Mouse (Mus musculus) hindbrain, embryonic 13.5 days (tissue): ENCODE measurements at regions not wholly inside any gene's neighbourhood (a gene's known extent, or its start where the extent isn't known, plus 50 kb on each side); places are given as distances from the start of the nearest gene placed in this dataset.
A peak's percentile ranks its signal among the peaks of the same experiment; 100 is the strongest.

Experiments
- ATAC-seq: fragments of 200-750 bp; cut with Nextera tagmentation; 2 replicates; pipeline ENCODE4 v1.8.0; 2017; ENCODE audit warnings: moderate TSS enrichment; ENCODE audit not compliant: low FRiP score
- H3K27ac ChIP-seq: fragments of 300-500 bp; sonication (generic); 2 replicates; pipeline ENCODE4 v1.5.1; 2015; ENCODE audit warnings: inconsistent platforms, mild to moderate bottlenecking, moderate library complexity
- H3K27me3 ChIP-seq: fragments of 300-500 bp; sonication (generic); 2 replicates; pipeline ENCODE4 v1.6.1; 2015; ENCODE audit warnings: mild to moderate bottlenecking, inconsistent platforms
- H3K36me3 ChIP-seq: fragments of 300-500 bp; sonication (generic); 2 replicates; pipeline ENCODE4 v1.6.1; 2015; ENCODE audit warnings: mild to moderate bottlenecking, inconsistent platforms
- H3K4me1 ChIP-seq: fragments of 300-500 bp; sonication (generic); replicated peaks from 2 replicates; pipeline ENCODE4 v1.6.1; 2015; ENCODE audit warnings: inconsistent platforms
- H3K4me2 ChIP-seq: fragments of 300-500 bp; sonication (generic); 2 replicates; pipeline ENCODE4 v1.6.1; 2015; ENCODE audit warnings: inconsistent platforms, mild to moderate bottlenecking, moderate library complexity
- H3K4me3 ChIP-seq: fragments of 300-500 bp; sonication (generic); 2 replicates; pipeline ENCODE4 v1.5.1; 2015; ENCODE audit warnings: mild to moderate bottlenecking, inconsistent platforms
- H3K9ac ChIP-seq: fragments of 300-500 bp; sonication (generic); 2 replicates; pipeline ENCODE4 v1.6.1; 2015; ENCODE audit warnings: mild to moderate bottlenecking, inconsistent platforms
- H3K9me3 ChIP-seq: fragments of 300-500 bp; sonication (generic); 2 replicates; pipeline ENCODE4 v1.6.1; 2016; ENCODE audit warnings: inconsistent platforms
- WGBS: fragments of 180-500 bp; shearing (Covaris S2); methylation state at CpG from one replicate; pipeline ENCODE4 v1.1.7; 2015; 5-methylcytosine and 5-hydroxymethylcytosine counted together

GRCm38 (mm10) chr9:26502027-26502426 is 231.5 kb upstream of the B3gat1 start:
- Histone ChIP-seq H3K4me3 (no peak overlapping the region), H3K27me3 (no peaks in the 10 kb centered on the region), H3K4me1 (no peaks in the 10 kb centered on the region), H3K36me3 (no peaks in the 10 kb centered on the region), H3K9ac (no peak overlapping the region), H3K4me2 (no peak overlapping the region), H3K9me3 (no peaks in the 10 kb centered on the region), H3K27ac (no peak overlapping the region; the same call in 1 of the 2 replicates)
- no peak for ATAC-seq
- WGBS = 68% methylated on average over 1 of the region's 1 CpGs

- Histone ChIP-seq H3K36me3 (no peaks in the 10 kb centered on the region), H3K27me3 (no peaks in the 10 kb centered on the region), H3K4me2 (no peak overlapping the region), H3K9ac (no peak overlapping the region), H3K9me3 (no peaks in the 10 kb centered on the region), H3K27ac (no peak overlapping the region), H3K4me3 (no peak overlapping the region), H3K4me1 (no peaks in the 10 kb centered on the region)
- no peak for ATAC-seq
- 94% methylated on average over 2 of the region's 2 CpGs for WGBS
Measured at GRCm38 (mm10) chr9:26505941-26506340, 227.6 kb upstream of the B3gat1 start.

- no peak overlapping the region for H3K9ac ChIP-seq
- no peaks in the 10 kb centered on the region for H3K36me3 ChIP-seq
- no peaks in the 10 kb centered on the region for H3K9me3 ChIP-seq
- no peaks in the 10 kb centered on the region for H3K27me3 ChIP-seq
- no peak overlapping the region for H3K4me2 ChIP-seq
- H3K4me3 ChIP-seq = no peak overlapping the region
- peaks cover 16% of the 10 kb centered on the region for H3K4me1 ChIP-seq
- no peak for ATAC-seq
- H3K27ac ChIP-seq = no peak overlapping the region
- WGBS = 14% methylated on average over 2 of the region's 2 CpGs
Measured at GRCm38 (mm10) chr9:26518651-26519050, 214.9 kb upstream of the B3gat1 start.

- Histone ChIP-seq H3K9ac (no peak overlapping the region), H3K36me3 (no peaks in the 10 kb centered on the region), H3K27me3 (no peaks in the 10 kb centered on the region), H3K27ac (peak overlapping the region; percentile 42), H3K4me1 (peaks cover 16% of the 10 kb centered on the region), H3K9me3 (no peaks in the 10 kb centered on the region), H3K4me2 (no peak overlapping the region), H3K4me3 (no peak overlapping the region)
- ATAC-seq = peak; percentile 65
- 50% methylated on average over 5 of the region's 5 CpGs for WGBS
Measured at GRCm38 (mm10) chr9:26519581-26520501, 213.7 kb upstream of the B3gat1 start.

- no peak overlapping the region for H3K4me2 ChIP-seq
- H3K4me1 ChIP-seq = peaks cover 15% of the 10 kb centered on the region
- H3K9ac ChIP-seq = no peak overlapping the region
- H3K4me3 ChIP-seq = no peak overlapping the region
- H3K27ac ChIP-seq = no peak overlapping the region
- no peaks in the 10 kb centered on the region for H3K27me3 ChIP-seq
- H3K36me3 ChIP-seq = no peaks in the 10 kb centered on the region
- no peaks in the 10 kb centered on the region for H3K9me3 ChIP-seq
- no peak for ATAC-seq
- WGBS = 63% methylated on average over 1 of the region's 1 CpGs
Measured at GRCm38 (mm10) chr9:26524089-26524488, 209.4 kb upstream of the B3gat1 start.

- Histone ChIP-seq H3K9ac (no peak overlapping the region), H3K9me3 (no peaks in the 10 kb centered on the region), H3K4me1 (0 out of 2 replicates have a peak, but pooled peaks cover 4% of the 10 kb centered on the region), H3K4me2 (no peak overlapping the region), H3K4me3 (no peak overlapping the region), H3K27me3 (no peaks in the 10 kb centered on the region), H3K36me3 (no peaks in the 10 kb centered on the region), H3K27ac (no peak overlapping the region)
- no peak for ATAC-seq
- 9% methylated on average over 3 of the region's 3 CpGs for WGBS
Measured at GRCm38 (mm10) chr9:26528761-26529160, 204.8 kb upstream of the B3gat1 start.

- no peaks in the 10 kb centered on the region for H3K4me1 ChIP-seq
- H3K27me3 ChIP-seq = no peaks in the 10 kb centered on the region
- no peak for ATAC-seq
- H3K36me3 ChIP-seq = no peaks in the 10 kb centered on the region
- H3K4me2 ChIP-seq = no peak overlapping the region
- no peak overlapping the region for H3K9ac ChIP-seq
- no peak overlapping the region for H3K27ac ChIP-seq
- H3K4me3 ChIP-seq = no peak overlapping the region
- 98% methylated on average over 2 of the region's 2 CpGs for WGBS
- no peaks in the 10 kb centered on the region for H3K9me3 ChIP-seq
Measured at GRCm38 (mm10) chr9:26539042-26539441, 194.5 kb upstream of the B3gat1 start.

GRCm38 (mm10) chr9:26548328-26548922 is 185.1 kb upstream of the B3gat1 start:
- H3K9ac ChIP-seq = no peak overlapping the region
- H3K36me3 ChIP-seq = no peaks in the 10 kb centered on the region
- 72% methylated on average over 4 of the region's 4 CpGs for WGBS
- no peaks in the 10 kb centered on the region for H3K9me3 ChIP-seq
- no peak overlapping the region for H3K27ac ChIP-seq
- H3K4me3 ChIP-seq = no peak overlapping the region
- no peak for ATAC-seq
- H3K4me1 ChIP-seq = no peaks in the 10 kb centered on the region
- no peaks in the 10 kb centered on the region for H3K27me3 ChIP-seq
- no peak overlapping the region for H3K4me2 ChIP-seq

GRCm38 (mm10) chr9:26549118-26549517 is 184.4 kb upstream of the B3gat1 start:
- no peak for ATAC-seq
- WGBS = 86% methylated on average over 4 of the region's 4 CpGs
- no peak overlapping the region for H3K9ac ChIP-seq

GRCm38 (mm10) chr9:26549551-26549950 is 184.0 kb upstream of the B3gat1 start:
- H3K36me3 ChIP-seq = no peaks in the 10 kb centered on the region
- ATAC-seq = no peak
- H3K4me1 ChIP-seq = no peaks in the 10 kb centered on the region
- no peak overlapping the region for H3K9ac ChIP-seq
- no peak overlapping the region for H3K27ac ChIP-seq
- H3K4me3 ChIP-seq = no peak overlapping the region
- no peaks in the 10 kb centered on the region for H3K27me3 ChIP-seq
- no peak overlapping the region for H3K4me2 ChIP-seq
- 71% methylated on average over 2 of the region's 2 CpGs for WGBS
- no peaks in the 10 kb centered on the region for H3K9me3 ChIP-seq

More at GRCm38 (mm10) chr9:26549118-26549517, 184.4 kb upstream of the B3gat1 start:
- Histone ChIP-seq H3K4me2 (no peak overlapping the region), H3K36me3 (no peaks in the 10 kb centered on the region), H3K9me3 (no peaks in the 10 kb centered on the region), H3K4me3 (no peak overlapping the region), H3K27me3 (no peaks in the 10 kb centered on the region), H3K4me1 (no peaks in the 10 kb centered on the region), H3K27ac (no peak overlapping the region)

GRCm38 (mm10) chr9:26575990-26576389 is 157.5 kb upstream of the B3gat1 start:
- no peak for ATAC-seq
- WGBS = 89% methylated on average over 6 of the region's 6 CpGs
- H3K4me3 ChIP-seq = no peak overlapping the region
- no peaks in the 10 kb centered on the region for H3K27me3 ChIP-seq
- H3K9ac ChIP-seq = no peak overlapping the region
- H3K36me3 ChIP-seq = no peaks in the 10 kb centered on the region
- H3K9me3 ChIP-seq = no peaks in the 10 kb centered on the region
- no peak overlapping the region for H3K4me2 ChIP-seq
- H3K4me1 ChIP-seq = no peaks in the 10 kb centered on the region
- no peak overlapping the region for H3K27ac ChIP-seq

GRCm38 (mm10) chr9:26601979-26602378 is 131.5 kb upstream of the B3gat1 start:
- H3K4me3 ChIP-seq = no peak overlapping the region
- 86% methylated on average over 1 of the region's 1 CpGs for WGBS
- no peaks in the 10 kb centered on the region for H3K36me3 ChIP-seq
- H3K27me3 ChIP-seq = no peaks in the 10 kb centered on the region
- H3K4me2 ChIP-seq = no peak overlapping the region
- ATAC-seq = no peak
- H3K9me3 ChIP-seq = no peaks in the 10 kb centered on the region
- no peak overlapping the region for H3K27ac ChIP-seq
- no peaks in the 10 kb centered on the region for H3K4me1 ChIP-seq
- H3K9ac ChIP-seq = no peak overlapping the region

- no peaks in the 10 kb centered on the region for H3K27me3 ChIP-seq
- H3K9ac ChIP-seq = no peak overlapping the region
- ATAC-seq = no peak
- no peak overlapping the region for H3K27ac ChIP-seq
- H3K9me3 ChIP-seq = no peaks in the 10 kb centered on the region
- H3K36me3 ChIP-seq = no peaks in the 10 kb centered on the region
- no peak overlapping the region for H3K4me2 ChIP-seq
- H3K4me3 ChIP-seq = no peak overlapping the region
- 69% methylated on average over 3 of the region's 3 CpGs for WGBS
- no peaks in the 10 kb centered on the region for H3K4me1 ChIP-seq
Measured at GRCm38 (mm10) chr9:26604552-26604951, 129.0 kb upstream of the B3gat1 start.
